Mouse (Mus musculus) intestine, embryonic 14.5 days (tissue): ENCODE measurements at regions not wholly inside any gene's neighbourhood (a gene's known extent, or its start where the extent isn't known, plus 50 kb on each side); places are given as distances from the start of the nearest gene placed in this dataset.

Source experiments
- ATAC-seq: fragments of 200-750 bp; cut with Nextera tagmentation; replicated peaks from 2 replicates; pipeline ENCODE4 v1.8.0; 2017; ENCODE audit warnings: low read depth, moderate number of reproducible peaks, moderate TSS enrichment, moderate library complexity; ENCODE audit not compliant: low FRiP score, low TSS enrichment
- DNase-seq: peaks from one replicate; pipeline ENCODE4 v3.0.0-alpha.2; 2018; ENCODE audit warnings: low spot score
- H3K27ac ChIP-seq: fragments of 300-500 bp; sonication (generic); 2 replicates; pipeline ENCODE4 v1.5.1; 2014; ENCODE audit warnings: low read depth, mild to moderate bottlenecking, control low read depth
- H3K27me3 ChIP-seq: fragments of 300-500 bp; sonication (generic); replicated peaks from 2 replicates; pipeline ENCODE4 v1.6.1; 2014; ENCODE audit warnings: low read length, control low read depth; ENCODE audit not compliant: control insufficient read depth, insufficient read depth
- H3K36me3 ChIP-seq: fragments of 300-500 bp; sonication (generic); 2 replicates; pipeline ENCODE4 v1.6.1; 2014; ENCODE audit warnings: low read length, control low read depth; ENCODE audit not compliant: control insufficient read depth, insufficient read depth
- H3K4me1 ChIP-seq: fragments of 300-500 bp; sonication (generic); replicated peaks from 2 replicates; pipeline ENCODE4 v1.6.1; 2014; ENCODE audit warnings: low read length, control low read depth, mixed read lengths; ENCODE audit not compliant: control insufficient read depth, insufficient read depth
- H3K4me2 ChIP-seq: fragments of 300-500 bp; sonication (generic); 2 replicates; pipeline ENCODE4 v1.6.1; 2014; ENCODE audit warnings: low read length
- H3K4me3 ChIP-seq: fragments of 300-500 bp; sonication (generic); 2 replicates; pipeline ENCODE4 v1.5.1; 2014; ENCODE audit warnings: low read depth, low read length, control low read depth, mixed read lengths
- H3K9ac ChIP-seq: fragments of 300-500 bp; sonication (generic); 2 replicates; pipeline ENCODE4 v1.6.1; 2014; ENCODE audit warnings: mild to moderate bottlenecking, low read length
- H3K9me3 ChIP-seq: fragments of 300-500 bp; sonication (generic); 2 replicates; pipeline ENCODE4 v1.6.1; 2016; ENCODE audit warnings: low read length, control low read depth; ENCODE audit not compliant: control insufficient read depth
- WGBS: fragments of 180-500 bp; shearing (Covaris S2); extraction: QIAGEN DNeasy Blood & Tissue Kit; methylation state at CpG from one replicate; pipeline ENCODE4 v1.1.7; 2014; 5-methylcytosine and 5-hydroxymethylcytosine counted together

GRCm38 (mm10) chr12:32605353-32605752 lies 214.0 kb upstream of the Nampt start:
- DNase-seq (no peak), ATAC-seq (no peak)
- H3K36me3 ChIP-seq = no peaks in the 10 kb centered on the region
- H3K4me1 ChIP-seq = no peaks in the 10 kb centered on the region
- no peak overlapping the region for H3K27ac ChIP-seq
- H3K9ac ChIP-seq = no peak overlapping the region
- H3K4me2 ChIP-seq = no peak overlapping the region
- H3K4me3 ChIP-seq = no peak overlapping the region
- no peaks in the 10 kb centered on the region for H3K27me3 ChIP-seq
- H3K9me3 ChIP-seq = no peaks in the 10 kb centered on the region; the same call in 1 of the 2 replicates

- no peak overlapping the region for H3K4me3 ChIP-seq
- no peak for ATAC-seq
- DNase-seq = no peak
- no peaks in the 10 kb centered on the region for H3K4me1 ChIP-seq
- H3K4me2 ChIP-seq = no peak overlapping the region
- no peaks in the 10 kb centered on the region for H3K27me3 ChIP-seq
- no peak overlapping the region for H3K27ac ChIP-seq
- WGBS = 38% methylated on average over 3 of the region's 3 CpGs
- H3K9ac ChIP-seq = no peak overlapping the region
- H3K36me3 ChIP-seq = no peaks in the 10 kb centered on the region
- H3K9me3 ChIP-seq = no peaks in the 10 kb centered on the region
Observed at GRCm38 (mm10) chr12:32615000-32615399, 204.3 kb upstream of the Nampt start.

- no peaks in the 10 kb centered on the region for H3K9me3 ChIP-seq
- no peak overlapping the region for H3K4me3 ChIP-seq
- H3K9ac ChIP-seq = no peak overlapping the region
- no peak for ATAC-seq
- no peak for DNase-seq
- H3K4me2 ChIP-seq = no peak overlapping the region
- no peak overlapping the region for H3K27ac ChIP-seq
- no peaks in the 10 kb centered on the region for H3K4me1 ChIP-seq
- H3K36me3 ChIP-seq = no peaks in the 10 kb centered on the region
- 90% methylated on average over 5 of the region's 5 CpGs for WGBS
- H3K27me3 ChIP-seq = no peaks in the 10 kb centered on the region
Observed at GRCm38 (mm10) chr12:32616086-32616485, 203.3 kb upstream of the Nampt start.

- H3K4me1 ChIP-seq = no peaks in the 10 kb centered on the region
- H3K4me3 ChIP-seq = no peak overlapping the region
- no peaks in the 10 kb centered on the region for H3K27me3 ChIP-seq
- DNase-seq (no peak), ATAC-seq (no peak)
- WGBS = 81% methylated on average over 1 of the region's 1 CpGs
- no peaks in the 10 kb centered on the region for H3K9me3 ChIP-seq
- H3K27ac ChIP-seq = no peak overlapping the region
- H3K9ac ChIP-seq = no peak overlapping the region
- no peaks in the 10 kb centered on the region for H3K36me3 ChIP-seq
- no peak overlapping the region for H3K4me2 ChIP-seq
Observed at GRCm38 (mm10) chr12:32617031-32617430, 202.3 kb upstream of the Nampt start.

GRCm38 (mm10) chr12:32619830-32620229 lies 199.5 kb upstream of the Nampt start:
- no peak for DNase-seq
- H3K27ac ChIP-seq = no peak overlapping the region
- 66% methylated on average over 4 of the region's 4 CpGs for WGBS
- ATAC-seq = no peak
- H3K4me2 ChIP-seq = no peak overlapping the region
- no peaks in the 10 kb centered on the region for H3K4me1 ChIP-seq
- no peaks in the 10 kb centered on the region for H3K36me3 ChIP-seq
- H3K4me3 ChIP-seq = no peak overlapping the region
- H3K9me3 ChIP-seq = no peaks in the 10 kb centered on the region
- H3K27me3 ChIP-seq = no peaks in the 10 kb centered on the region
- no peak overlapping the region for H3K9ac ChIP-seq

- Histone ChIP-seq H3K9me3 (no peaks in the 10 kb centered on the region), H3K36me3 (no peaks in the 10 kb centered on the region), H3K4me1 (no peaks in the 10 kb centered on the region), H3K4me2 (no peak overlapping the region), H3K27me3 (no peaks in the 10 kb centered on the region), H3K9ac (no peak overlapping the region), H3K27ac (no peak overlapping the region), H3K4me3 (no peak overlapping the region)
- no peak for DNase-seq
- ATAC-seq = no peak
- WGBS = 87% methylated on average over 5 of the region's 5 CpGs
Observed at GRCm38 (mm10) chr12:32621739-32622138, 197.6 kb upstream of the Nampt start.

- WGBS = 48% methylated on average over 1 of the region's 1 CpGs
- Histone ChIP-seq H3K27ac (no peak overlapping the region), H3K36me3 (no peaks in the 10 kb centered on the region), H3K9ac (no peak overlapping the region), H3K4me1 (no peaks in the 10 kb centered on the region), H3K4me3 (no peak overlapping the region), H3K9me3 (no peaks in the 10 kb centered on the region), H3K27me3 (no peaks in the 10 kb centered on the region), H3K4me2 (no peak overlapping the region)
- ATAC-seq (no peak), DNase-seq (no peak)
Observed at GRCm38 (mm10) chr12:32628552-32628951, 190.8 kb upstream of the Nampt start.

- whole genome bisulfite sequencing = 73% methylated on average over 3 of the region's 3 CpGs
- ATAC-seq = no peak
- Histone ChIP-seq H3K27me3 (no peaks in the 10 kb centered on the region), H3K4me2 (no peak overlapping the region), H3K9ac (no peak overlapping the region), H3K4me3 (no peak overlapping the region), H3K36me3 (no peaks in the 10 kb centered on the region), H3K27ac (no peak overlapping the region), H3K4me1 (no peaks in the 10 kb centered on the region), H3K9me3 (no peaks in the 10 kb centered on the region)
- no peak for DNase-seq
Observed at GRCm38 (mm10) chr12:32632935-32633334, 186.4 kb upstream of the Nampt start.

- H3K9ac ChIP-seq = no peak overlapping the region
- DNase-seq (no peak), ATAC-seq (no peak)
- no peaks in the 10 kb centered on the region for H3K9me3 ChIP-seq
- H3K4me2 ChIP-seq = no peak overlapping the region
- no peaks in the 10 kb centered on the region for H3K4me1 ChIP-seq
- 31% methylated on average over 5 of the region's 5 CpGs for WGBS
- H3K36me3 ChIP-seq = no peaks in the 10 kb centered on the region
- H3K4me3 ChIP-seq = no peak overlapping the region
- no peak overlapping the region for H3K27ac ChIP-seq
- H3K27me3 ChIP-seq = no peaks in the 10 kb centered on the region
Observed at GRCm38 (mm10) chr12:32635055-32635454, 184.3 kb upstream of the Nampt start.
